Mouse (Mus musculus) midbrain, embryonic 13.5 days (tissue): ENCODE results near the gene Sdk1. TPM values are rescaled to one million over a fixed set of nuclear protein-coding genes. Genes with fewer than 3 reads are reported as not detected.
A peak's percentile ranks its signal among the peaks of the same experiment; 100 is the strongest.

ENCODE experiments used
- ATAC-seq: fragments of 200-750 bp; cut with Nextera tagmentation; 2 replicates; pipeline ENCODE4 v1.8.0; 2017; ENCODE audit warnings: mild to moderate bottlenecking, moderate TSS enrichment, moderate library complexity
- H3K27ac ChIP-seq: fragments of 300-500 bp; sonication (generic); 2 replicates; pipeline ENCODE4 v1.5.1; 2015; ENCODE audit warnings: inconsistent platforms, mild to moderate bottlenecking, moderate library complexity
- H3K27me3 ChIP-seq: fragments of 300-500 bp; sonication (generic); 2 replicates; pipeline ENCODE4 v1.6.1; 2015; ENCODE audit warnings: mild to moderate bottlenecking, inconsistent platforms
- H3K36me3 ChIP-seq: fragments of 300-500 bp; sonication (generic); 2 replicates; pipeline ENCODE4 v1.6.1; 2015; ENCODE audit warnings: mild to moderate bottlenecking, inconsistent platforms
- H3K4me1 ChIP-seq: fragments of 300-500 bp; sonication (generic); replicated peaks from 2 replicates; pipeline ENCODE4 v1.6.1; 2015; ENCODE audit warnings: inconsistent platforms
- H3K4me2 ChIP-seq: fragments of 300-500 bp; sonication (generic); replicated peaks from 2 replicates; pipeline ENCODE4 v1.6.1; 2015; ENCODE audit warnings: moderate library complexity, mild to moderate bottlenecking, inconsistent platforms
- H3K4me3 ChIP-seq: fragments of 300-500 bp; sonication (generic); replicated peaks from 2 replicates; pipeline ENCODE4 v1.5.1; 2015; ENCODE audit warnings: mild to moderate bottlenecking, inconsistent platforms
- H3K9ac ChIP-seq: fragments of 300-500 bp; sonication (generic); replicated peaks from 2 replicates; pipeline ENCODE4 v1.6.1; 2015; ENCODE audit warnings: mild to moderate bottlenecking, inconsistent platforms
- H3K9me3 ChIP-seq: fragments of 300-500 bp; sonication (generic); 2 replicates; pipeline ENCODE4 v1.6.1; 2016; ENCODE audit warnings: mild to moderate bottlenecking, inconsistent platforms
- WGBS: fragments of 180-500 bp; shearing (Covaris S2); methylation state at CpG from one replicate; pipeline ENCODE4 v1.1.7; 2015; 5-methylcytosine and 5-hydroxymethylcytosine counted together
- polyA plus RNA-seq: library from polyadenylated mRNA; unstranded; fragments of >200 nt; fragmentation: Nextera tagmentation; extraction: Ambion mirVana; gene quantifications from 2 replicates; pipeline ENCODE4 v1.2.1, GENCODE M21; 2015

The Sdk1 gene
- polyA plus RNA-seq, 1 experiment from 2014 or later: 2.0 TPM

GRCm38 (mm10) chr5:141676371-141676770, 435.1 kb downstream of the Sdk1 start:
- no peaks in the 10 kb centered on the region for H3K4me1 ChIP-seq
- 83% methylated on average over 1 of the region's 1 CpGs for WGBS
- ATAC-seq: no peak
- no peaks in the 10 kb centered on the region for H3K9me3 ChIP-seq
- H3K36me3 ChIP-seq: no peaks in the 10 kb centered on the region
- H3K27me3 ChIP-seq: no peaks in the 10 kb centered on the region
- no peak overlapping the region for H3K27ac ChIP-seq
- H3K4me2 ChIP-seq: no peak overlapping the region
- no peak overlapping the region for H3K4me3 ChIP-seq
- no peak overlapping the region for H3K9ac ChIP-seq

GRCm38 (mm10) chr5:141677034-141677433, 435.7 kb downstream of the Sdk1 start:
- WGBS: 88% methylated on average over 1 of the region's 1 CpGs
- no peaks in the 10 kb centered on the region for H3K27me3 ChIP-seq
- no peak overlapping the region for H3K9ac ChIP-seq
- no peak for ATAC-seq
- no peaks in the 10 kb centered on the region for H3K4me1 ChIP-seq
- no peaks in the 10 kb centered on the region for H3K9me3 ChIP-seq
- no peak overlapping the region for H3K4me2 ChIP-seq
- no peaks in the 10 kb centered on the region for H3K36me3 ChIP-seq
- no peak overlapping the region for H3K27ac ChIP-seq
- H3K4me3 ChIP-seq: no peak overlapping the region

- H3K27me3 ChIP-seq: no peaks in the 10 kb centered on the region
- H3K9me3 ChIP-seq: no peaks in the 10 kb centered on the region
- no peaks in the 10 kb centered on the region for H3K36me3 ChIP-seq
- H3K27ac ChIP-seq: no peak overlapping the region
- no peak for ATAC-seq
- no peak overlapping the region for H3K4me3 ChIP-seq
- H3K9ac ChIP-seq: no peak overlapping the region
- WGBS: 85% methylated on average over 8 of the region's 8 CpGs
- no peaks in the 10 kb centered on the region for H3K4me1 ChIP-seq
- no peak overlapping the region for H3K4me2 ChIP-seq
These were observed 436.6 kb downstream of the Sdk1 start for GRCm38 (mm10) chr5:141677841-141678240.

DNA sequence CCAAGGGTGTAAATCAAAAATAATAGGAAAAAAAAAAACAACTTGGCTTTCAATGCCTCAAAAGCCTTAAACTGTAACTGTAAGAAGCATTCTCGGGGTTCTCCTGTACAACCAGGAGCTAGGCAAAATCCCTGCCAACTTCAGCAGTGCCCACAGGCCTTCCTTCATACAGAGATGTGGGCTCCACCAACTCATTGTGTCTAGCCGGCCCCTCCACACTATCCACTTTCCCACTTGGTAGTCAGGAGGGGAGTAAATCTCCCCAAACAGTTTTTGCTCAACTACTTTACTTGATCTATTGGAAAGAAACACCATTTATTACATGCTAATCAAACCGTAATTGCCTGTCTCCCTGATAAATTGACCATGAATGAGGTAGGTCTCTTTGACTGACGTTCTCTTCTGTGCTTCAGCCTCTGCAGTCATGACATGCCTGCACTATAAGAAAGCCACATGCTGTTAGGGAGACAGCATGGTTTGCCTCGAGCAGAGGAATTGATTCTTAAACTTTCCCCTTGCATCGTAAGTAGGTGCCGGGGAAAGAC, 445.7 kb downstream of the Sdk1 start:
- Histone ChIP-seq H3K4me1 (peaks cover 11% of the 10 kb centered on the region; the same call in 1 of the 2 replicates), H3K9me3 (no peaks in the 10 kb centered on the region), H3K27me3 (no peaks in the 10 kb centered on the region), H3K4me2 (no peak overlapping the region), H3K27ac (no peak overlapping the region), H3K4me3 (no peak overlapping the region), H3K36me3 (no peaks in the 10 kb centered on the region), H3K9ac (no peak overlapping the region)
- 60% methylated on average over 7 of the region's 7 CpGs for WGBS
- no peak for ATAC-seq

DNA sequence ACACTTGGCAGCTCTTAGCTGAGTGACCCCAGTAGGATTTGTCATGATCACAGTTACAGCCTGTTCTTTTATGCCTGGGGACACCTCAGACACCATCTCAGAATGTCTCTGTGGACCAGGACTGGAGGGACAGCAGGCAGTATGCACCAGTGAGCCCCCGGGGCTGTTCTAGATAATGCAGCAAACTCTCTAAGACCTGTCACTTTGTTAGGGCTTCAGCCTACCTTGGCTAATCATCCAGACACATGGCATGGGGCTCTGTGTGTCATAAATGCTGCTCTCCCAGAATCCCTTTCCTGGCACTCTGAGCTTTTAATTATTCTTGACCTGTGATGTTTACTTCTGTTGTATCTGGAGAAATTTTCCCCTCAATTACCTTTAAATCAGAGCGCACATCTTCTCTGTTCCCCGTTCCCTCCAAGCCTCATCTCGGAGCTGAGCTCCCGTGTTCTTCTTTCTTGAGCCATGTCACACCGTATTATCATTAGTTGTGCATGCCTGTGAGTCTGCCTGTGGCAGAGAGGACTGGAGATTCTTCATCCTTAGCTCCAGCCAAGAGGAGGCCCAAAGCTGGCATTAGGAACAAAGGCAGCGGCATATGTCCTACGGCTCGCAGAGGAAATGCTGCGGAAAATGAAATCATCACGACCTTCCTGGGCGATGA, 448.3 kb downstream of the Sdk1 start:
- Histone ChIP-seq H3K9ac (no peak overlapping the region), H3K4me1 (peaks cover 22% of the 10 kb centered on the region), H3K9me3 (no peaks in the 10 kb centered on the region), H3K4me2 (no peak overlapping the region), H3K27me3 (no peaks in the 10 kb centered on the region), H3K27ac (peak overlapping the region; percentile 35; the same call in 1 of the 2 replicates), H3K36me3 (no peaks in the 10 kb centered on the region), H3K4me3 (no peak overlapping the region)
- 66% methylated on average over 12 of the region's 12 CpGs for WGBS
- no peak for ATAC-seq

GRCm38 (mm10) chr5:141691482-141691975, 450.2 kb downstream of the Sdk1 start:
- Histone ChIP-seq H3K4me3 (no peak overlapping the region), H3K27me3 (no peaks in the 10 kb centered on the region), H3K27ac (no peak overlapping the region), H3K4me1 (peaks cover 28% of the 10 kb centered on the region), H3K36me3 (no peaks in the 10 kb centered on the region), H3K9ac (no peak overlapping the region), H3K9me3 (no peaks in the 10 kb centered on the region), H3K4me2 (no peak overlapping the region)
- 90% methylated on average over 7 of the region's 7 CpGs for WGBS
- ATAC-seq: no peak

GRCm38 (mm10) chr5:141693716-141694115, 452.4 kb downstream of the Sdk1 start:
- no peak overlapping the region for H3K27ac ChIP-seq
- H3K4me1 ChIP-seq: peaks cover 23% of the 10 kb centered on the region
- no peak for ATAC-seq
- no peaks in the 10 kb centered on the region for H3K27me3 ChIP-seq
- no peak overlapping the region for H3K4me2 ChIP-seq
- 41% methylated on average over 6 of the region's 6 CpGs for WGBS
- no peaks in the 10 kb centered on the region for H3K9me3 ChIP-seq
- no peak overlapping the region for H3K4me3 ChIP-seq
- H3K36me3 ChIP-seq: no peaks in the 10 kb centered on the region
- H3K9ac ChIP-seq: no peak overlapping the region

DNA sequence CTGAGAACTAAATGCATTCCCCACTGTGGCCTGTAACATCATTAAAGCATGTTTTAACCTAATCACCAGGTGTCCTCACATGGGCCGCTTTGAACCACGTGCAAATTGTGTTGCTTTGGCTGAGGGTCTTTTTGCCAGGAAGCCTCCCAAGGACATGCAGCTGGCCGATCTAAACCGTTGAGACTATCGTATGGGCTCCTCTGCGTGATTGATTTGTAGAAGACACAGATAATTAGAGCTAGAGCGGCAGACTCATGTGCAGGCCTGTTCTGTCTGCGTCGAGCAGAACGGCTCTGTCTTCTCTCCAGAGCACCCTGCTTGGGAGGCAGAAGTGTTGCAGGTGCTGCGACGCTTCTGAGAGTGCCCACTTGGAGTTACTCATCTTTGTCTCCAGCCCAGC, 453.6 kb downstream of the Sdk1 start:
- 0 out of 2 replicates have a peak, but pooled peaks have one; percentile 37 for ATAC-seq
- no peaks in the 10 kb centered on the region for H3K27me3 ChIP-seq
- no peaks in the 10 kb centered on the region for H3K36me3 ChIP-seq
- H3K4me1 ChIP-seq: peaks cover 19% of the 10 kb centered on the region
- H3K4me2 ChIP-seq: no peak overlapping the region
- 42% methylated on average over 12 of the region's 12 CpGs for WGBS
- H3K4me3 ChIP-seq: no peak overlapping the region
- no peaks in the 10 kb centered on the region for H3K9me3 ChIP-seq
- no peak overlapping the region for H3K27ac ChIP-seq
- H3K9ac ChIP-seq: no peak overlapping the region

DNA sequence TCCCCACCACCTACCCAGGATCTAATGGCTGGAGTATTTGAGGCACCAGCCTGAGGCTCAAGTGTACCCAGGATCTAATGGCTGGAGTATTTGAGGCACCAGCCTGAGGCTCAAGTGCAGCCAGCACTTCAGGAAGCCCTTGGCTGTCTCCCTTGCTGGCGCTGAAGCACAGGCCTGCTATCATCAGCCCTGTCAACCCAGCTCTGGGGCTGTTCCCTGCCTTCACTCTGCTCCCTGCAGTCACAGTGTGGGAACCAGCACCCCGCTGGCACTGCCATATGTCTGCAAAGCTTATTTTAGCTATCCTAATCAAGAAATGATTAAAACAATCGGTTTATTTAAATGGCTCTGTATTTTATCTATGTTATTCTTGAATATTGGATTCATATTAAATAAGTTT, 457.1 kb downstream of the Sdk1 start:
- Histone ChIP-seq H3K36me3 (no peaks in the 10 kb centered on the region), H3K27ac (no peak overlapping the region), H3K9ac (no peak overlapping the region), H3K9me3 (no peaks in the 10 kb centered on the region), H3K27me3 (no peaks in the 10 kb centered on the region), H3K4me3 (no peak overlapping the region), H3K4me1 (peaks cover 12% of the 10 kb centered on the region), H3K4me2 (no peak overlapping the region)
- 60% methylated on average over 3 of the region's 3 CpGs for WGBS
- ATAC-seq: no peak

- no peaks in the 10 kb centered on the region for H3K27me3 ChIP-seq
- no peak for ATAC-seq
- no peak overlapping the region for H3K4me2 ChIP-seq
- no peak overlapping the region for H3K4me3 ChIP-seq
- H3K9me3 ChIP-seq: no peaks in the 10 kb centered on the region
- no peaks in the 10 kb centered on the region for H3K36me3 ChIP-seq
- peaks cover 16% of the 10 kb centered on the region for H3K4me1 ChIP-seq
- no peak overlapping the region for H3K27ac ChIP-seq
- 31% methylated on average over 3 of the region's 3 CpGs for WGBS
- H3K9ac ChIP-seq: no peak overlapping the region
These were observed 479.5 kb downstream of the Sdk1 start for GRCm38 (mm10) chr5:141720751-141721150.

DNA sequence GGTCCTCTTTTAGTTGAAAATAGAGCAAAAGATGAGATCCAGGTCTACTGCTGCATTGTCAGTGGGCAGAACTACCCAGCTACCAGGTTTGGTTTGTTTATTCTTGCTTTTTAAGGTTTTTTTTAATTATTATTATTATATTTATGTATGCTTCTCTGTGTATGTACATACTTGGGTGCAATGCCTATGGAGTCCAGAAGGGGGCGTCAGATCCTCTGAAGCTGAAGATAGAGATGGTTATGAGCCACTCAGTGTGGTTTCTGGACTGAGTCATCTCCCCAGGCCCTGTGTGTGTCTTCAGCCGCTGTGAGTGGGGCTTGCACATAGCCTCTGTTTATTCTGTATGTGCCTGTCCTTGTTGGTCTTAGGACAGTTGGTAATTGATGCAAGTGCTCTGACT, 486.7 kb downstream of the Sdk1 start:
- no peak overlapping the region for H3K4me3 ChIP-seq
- no peaks in the 10 kb centered on the region for H3K9me3 ChIP-seq
- H3K4me1 ChIP-seq: peaks cover 10% of the 10 kb centered on the region; the same call in 1 of the 2 replicates
- no peak for ATAC-seq
- no peaks in the 10 kb centered on the region for H3K36me3 ChIP-seq
- H3K9ac ChIP-seq: no peak overlapping the region
- 59% methylated on average over 2 of the region's 2 CpGs for WGBS
- H3K27me3 ChIP-seq: no peaks in the 10 kb centered on the region
- H3K4me2 ChIP-seq: no peak overlapping the region
- H3K27ac ChIP-seq: no peak overlapping the region

- H3K4me1 ChIP-seq: peaks cover 10% of the 10 kb centered on the region; the same call in 1 of the 2 replicates
- H3K27ac ChIP-seq: peak overlapping the region; percentile 11; the same call in 1 of the 2 replicates
- H3K4me3 ChIP-seq: no peak overlapping the region
- no peaks in the 10 kb centered on the region for H3K36me3 ChIP-seq
- H3K9ac ChIP-seq: no peak overlapping the region
- H3K9me3 ChIP-seq: no peaks in the 10 kb centered on the region
- WGBS: 40% methylated on average over 4 of the region's 4 CpGs
- no peak overlapping the region for H3K4me2 ChIP-seq
- no peak for ATAC-seq
- H3K27me3 ChIP-seq: no peaks in the 10 kb centered on the region
These were observed 488.7 kb downstream of the Sdk1 start for GRCm38 (mm10) chr5:141730006-141730405.
